Mouse (Mus musculus) heart, embryonic 11.5 days (tissue): ENCODE measurements around the gene Mbd6. TPM values are rescaled to one million over a fixed set of nuclear protein-coding genes. Genes with fewer than 3 reads are reported as not detected.
"Not testable (repeated sequence)": the region's sequence is repeated elsewhere in the genome, so short reads cannot be mapped to it uniquely, and the experiment has no call there.

Source experiments
- ATAC-seq: fragments of 200-750 bp; cut with Nextera tagmentation; replicated peaks from 2 replicates; pipeline ENCODE4 v1.8.0; 2017; ENCODE audit warnings: moderate library complexity; ENCODE audit not compliant: insufficient number of reproducible peaks, low FRiP score, low TSS enrichment
- H3K27ac ChIP-seq: fragments of 300-500 bp; sonication (generic); 2 replicates; pipeline ENCODE4 v1.5.1; 2014; ENCODE audit warnings: mild to moderate bottlenecking, low read depth, low read length
- H3K27me3 ChIP-seq: fragments of 300-500 bp; sonication (generic); 2 replicates; pipeline ENCODE4 v1.6.1; 2014; ENCODE audit warnings: mild to moderate bottlenecking, low read length, mixed read lengths; ENCODE audit not compliant: control insufficient read depth, insufficient read depth
- H3K36me3 ChIP-seq: fragments of 300-500 bp; sonication (generic); 2 replicates; pipeline ENCODE4 v1.6.1; 2014; ENCODE audit warnings: mild to moderate bottlenecking, low read length, moderate library complexity, mixed read lengths; ENCODE audit not compliant: control insufficient read depth, insufficient read depth
- H3K4me1 ChIP-seq: fragments of 300-500 bp; sonication (generic); 2 replicates; pipeline ENCODE4 v1.6.1; 2014; ENCODE audit warnings: low read length; ENCODE audit not compliant: control insufficient read depth, insufficient read depth
- H3K4me2 ChIP-seq: fragments of 300-500 bp; sonication (generic); 2 replicates; pipeline ENCODE4 v1.6.1; 2014; ENCODE audit warnings: mild to moderate bottlenecking, moderate library complexity
- H3K4me3 ChIP-seq: fragments of 300-500 bp; sonication (generic); 2 replicates; pipeline ENCODE4 v1.5.1; 2014; ENCODE audit warnings: low read depth, low read length
- H3K9ac ChIP-seq: fragments of 300-500 bp; sonication (generic); 2 replicates; pipeline ENCODE4 v1.6.1; 2014; ENCODE audit warnings: mild to moderate bottlenecking, low read depth, low read length, moderate library complexity
- H3K9me3 ChIP-seq: fragments of 300-500 bp; sonication (generic); replicated peaks from 2 replicates; pipeline ENCODE4 v1.6.1; 2016; ENCODE audit warnings: low read length; ENCODE audit not compliant: control insufficient read depth
- WGBS: fragments of 180-500 bp; shearing (Covaris S2); extraction: QIAGEN DNeasy Blood & Tissue Kit; methylation state at CpG from one replicate; pipeline ENCODE4 v1.1.7; 2014; ENCODE audit not compliant: insufficient replicate concordance; 5-methylcytosine and 5-hydroxymethylcytosine counted together
- polyA plus RNA-seq: library from polyadenylated mRNA; unstranded; fragments of >200 nt; fragmentation: Nextera tagmentation; extraction: Ambion mirVana; gene quantifications from 2 replicates; pipeline ENCODE4 v1.2.1, GENCODE M21; 2014

Mbd6 gene
- polyA plus RNA-seq, 1 experiment from 2014 or later, result 13.6 TPM

- ATAC-seq, result no peak
- Histone ChIP-seq H3K9ac (no peak overlapping the region), H3K9me3 (no peaks in the 10 kb centered on the region), H3K4me2 (no peak overlapping the region), H3K27ac (no peak overlapping the region), H3K27me3 (peaks cover 29% of the 10 kb centered on the region), H3K4me3 (no peak overlapping the region), H3K4me1 (no peaks in the 10 kb centered on the region; the same call in 1 of the 2 replicates), H3K36me3 (no peaks in the 10 kb centered on the region)
- WGBS, result 71% methylated on average over 7 of the region's 7 CpGs
Observed at GRCm38 (mm10) chr10:127319969-127320368, 31.2 kb upstream of the Mbd6 start.

- H3K27me3 ChIP-seq, result peaks cover 14% of the 10 kb centered on the region; the same call in 1 of the 2 replicates
- no peak overlapping the region for H3K4me3 ChIP-seq
- H3K4me1 ChIP-seq, result no peaks in the 10 kb centered on the region; the same call in 1 of the 2 replicates
- H3K9ac ChIP-seq, result no peak overlapping the region
- H3K9me3 ChIP-seq, result no peaks in the 10 kb centered on the region
- H3K27ac ChIP-seq, result no peak overlapping the region
- ATAC-seq, result no peak
- H3K4me2 ChIP-seq, result no peak overlapping the region
- 48% methylated on average over 4 of the region's 4 CpGs for WGBS
- no peaks in the 10 kb centered on the region for H3K36me3 ChIP-seq
Observed at GRCm38 (mm10) chr10:127318009-127318408, 29.2 kb upstream of the Mbd6 start.

- no peaks in the 10 kb centered on the region for H3K36me3 ChIP-seq
- H3K4me3 ChIP-seq, result no peak overlapping the region
- no peak overlapping the region for H3K27ac ChIP-seq
- H3K4me2 ChIP-seq, result no peak overlapping the region
- H3K9ac ChIP-seq, result no peak overlapping the region
- H3K9me3 ChIP-seq, result no peaks in the 10 kb centered on the region
- peaks cover 9% of the 10 kb centered on the region; the same call in 1 of the 2 replicates for H3K27me3 ChIP-seq
- WGBS, result 63% methylated on average over 2 of the region's 2 CpGs
- H3K4me1 ChIP-seq, result no peaks in the 10 kb centered on the region; the same call in 1 of the 2 replicates
- no peak for ATAC-seq
Observed at GRCm38 (mm10) chr10:127317277-127317676, 28.5 kb upstream of the Mbd6 start.

GRCm38 (mm10) chr10:127314950-127315349 lies 26.1 kb upstream of the Mbd6 start:
- ATAC-seq, H3K4me3 ChIP-seq, H3K9ac ChIP-seq: not testable (repeated sequence)

GRCm38 (mm10) chr10:127313516-127313915 lies 24.7 kb upstream of the Mbd6 start:
- ATAC-seq, H3K4me3 ChIP-seq, H3K4me1 ChIP-seq, H3K4me2 ChIP-seq, H3K9ac ChIP-seq, H3K9me3 ChIP-seq, H3K36me3 ChIP-seq, H3K27me3 ChIP-seq, H3K27ac ChIP-seq: not testable (repeated sequence)
- 93% methylated on average over 5 of the region's 5 CpGs for WGBS

More at GRCm38 (mm10) chr10:127314950-127315349, 26.1 kb upstream of the Mbd6 start:
- not testable (repeated sequence) for H3K27me3 ChIP-seq, H3K36me3 ChIP-seq, H3K4me1 ChIP-seq, H3K4me2 ChIP-seq, H3K27ac ChIP-seq, H3K9me3 ChIP-seq
- WGBS, result 75% methylated on average over 1 of the region's 1 CpGs

- no peak overlapping the region for H3K9ac ChIP-seq
- no peak overlapping the region for H3K27ac ChIP-seq
- no peaks in the 10 kb centered on the region for H3K27me3 ChIP-seq
- no peaks in the 10 kb centered on the region for H3K9me3 ChIP-seq
- H3K36me3 ChIP-seq, result peaks cover 9% of the 10 kb centered on the region
- no peak for ATAC-seq
- WGBS, result 55% methylated on average over 4 of the region's 4 CpGs
- H3K4me1 ChIP-seq, result peaks cover 6% of the 10 kb centered on the region
- no peak overlapping the region for H3K4me3 ChIP-seq
- no peak overlapping the region for H3K4me2 ChIP-seq
Observed at GRCm38 (mm10) chr10:127312858-127313257, 24.0 kb upstream of the Mbd6 start.

- WGBS, result under 1% methylated on average over 4 of the region's 4 CpGs
- H3K4me1 ChIP-seq, result peaks cover 6% of the 10 kb centered on the region
- H3K4me2 ChIP-seq, result peak overlapping the region; percentile 79
- peak overlapping the region; percentile 69; the same call in 1 of the 2 replicates for H3K9ac ChIP-seq
- H3K9me3 ChIP-seq, result no peaks in the 10 kb centered on the region
- H3K27me3 ChIP-seq, result no peaks in the 10 kb centered on the region
- peak overlapping the region; percentile 94 for H3K4me3 ChIP-seq
- peaks cover 15% of the 10 kb centered on the region for H3K36me3 ChIP-seq
- H3K27ac ChIP-seq, result peak overlapping the region; percentile 43; the same call in 1 of the 2 replicates
- ATAC-seq, result peak; percentile 24; the same call in 1 of the 2 replicates
Observed at GRCm38 (mm10) chr10:127312356-127312676, 23.5 kb upstream of the Mbd6 start.

- H3K4me3 ChIP-seq, result peak within 1 kb of the TSS; percentile 94
- peak within 1 kb of the TSS; percentile 87 for H3K9ac ChIP-seq
- peaks cover 15% of the 10 kb centered on the region for H3K36me3 ChIP-seq
- ATAC-seq, result peak; percentile 92
- peaks cover 6% of the 10 kb centered on the region for H3K4me1 ChIP-seq
- H3K9me3 ChIP-seq, result no peaks in the 10 kb centered on the region
- H3K27me3 ChIP-seq, result no peaks in the 10 kb centered on the region
- H3K27ac ChIP-seq, result peak within 1 kb of the TSS; percentile 62
- under 1% methylated on average over 65 of the region's 65 CpGs for WGBS
- peak within 1 kb of the TSS; percentile 79 for H3K4me2 ChIP-seq
Observed at GRCm38 (mm10) chr10:127311476-127312355, 22.9 kb upstream of the Mbd6 start, which contains the start of gene Mars. Gene Mars, minus strand, starts transcription at chr10:127311786.
